Mouse (Mus musculus) ovary, postnatal 36 days (tissue): ENCODE results near the gene Odf3l1.
"Not testable (repeated sequence)": the region's sequence is repeated elsewhere in the genome, so short reads cannot be mapped to it uniquely, and the experiment has no call there.

Experiments
- DNase-seq: peaks from one replicate; pipeline ENCODE4 v3.0.0; 2022; ENCODE audit warnings: low spot score, mixed read lengths

Gene Odf3l1

GRCm38 (mm10) chr9:56864216-56864729 is at the start of gene Odf3l1:
Odf3l1 (minus strand) TSS chr9:56864679.
- peak; percentile 30 for DNase-seq

- DNase-seq, result no peak
Observed at GRCm38 (mm10) chr9:56913991-56914390, 49.5 kb upstream of the Odf3l1 start.

- DNase-seq, result no peak
Observed at GRCm38 (mm10) chr9:56911017-56911416, 46.5 kb upstream of the Odf3l1 start.

- not testable (repeated sequence) for DNase-seq
Observed at GRCm38 (mm10) chr9:56909991-56910390, 45.5 kb upstream of the Odf3l1 start.

DNA sequence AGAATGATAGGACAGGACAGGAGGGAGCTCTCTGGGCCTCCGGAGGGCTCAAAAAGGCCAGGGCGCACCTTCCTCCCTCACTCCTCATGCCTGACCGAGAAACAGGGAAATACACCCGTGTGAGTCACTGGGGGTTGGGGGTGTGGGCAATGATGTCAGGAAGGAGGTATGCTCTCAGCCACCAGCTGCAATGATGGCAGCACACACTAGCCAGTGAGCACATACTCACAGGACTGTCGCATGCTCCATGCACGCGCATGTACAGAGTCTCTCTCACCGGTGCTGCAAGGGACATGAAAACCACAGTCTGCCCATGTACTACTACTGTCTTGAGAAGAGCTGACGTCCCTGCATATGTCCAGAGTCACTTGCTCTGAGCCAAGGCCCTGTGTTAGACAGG is 43.1 kb upstream of the Odf3l1 start:
- DNase-seq, result no peak

GRCm38 (mm10) chr9:56903662-56904061 is 39.2 kb upstream of the Odf3l1 start:
- DNase-seq, result no peak

DNA sequence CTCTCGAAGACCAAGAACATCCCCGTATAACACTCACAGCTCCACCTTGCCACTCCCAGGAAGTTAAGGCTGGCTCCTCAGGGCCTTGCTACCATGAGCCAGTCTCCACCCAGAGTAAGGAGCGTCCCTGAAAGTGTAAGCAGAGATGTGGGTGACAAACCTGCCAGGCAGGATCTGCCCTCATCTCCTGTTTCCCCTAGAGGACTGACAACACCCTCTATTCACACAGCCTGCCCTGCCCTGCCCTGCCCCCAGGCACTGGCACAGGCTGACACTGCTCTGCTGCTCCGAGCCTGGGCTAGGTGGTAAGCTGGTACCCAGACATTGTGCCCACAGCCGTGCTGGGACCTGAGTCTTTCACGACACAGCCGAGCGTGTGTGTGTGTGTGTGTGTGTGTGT is 36.7 kb upstream of the Odf3l1 start:
- no peak for DNase-seq

DNA sequence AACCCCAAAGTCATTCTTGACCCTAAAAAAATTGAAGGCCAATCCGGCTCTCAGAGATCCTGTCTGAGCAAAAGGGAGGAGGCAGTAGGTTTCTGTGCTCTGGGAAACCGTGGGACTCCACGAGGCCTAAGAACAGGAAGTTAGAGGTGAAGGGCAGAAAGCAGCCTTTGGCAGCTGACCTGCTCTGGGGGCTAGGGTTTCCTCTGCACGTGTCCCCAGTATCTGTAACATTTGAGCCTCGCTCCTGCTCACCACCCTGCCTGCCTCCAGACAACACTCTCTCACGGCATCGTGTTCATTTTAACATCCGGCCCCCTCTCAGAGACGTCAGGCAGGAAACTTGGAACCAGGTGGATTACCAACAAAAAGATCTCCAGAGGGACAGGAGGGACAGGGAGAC is 36.1 kb upstream of the Odf3l1 start:
- no peak for DNase-seq

GRCm38 (mm10) chr9:56900060-56900459 is 35.6 kb upstream of the Odf3l1 start:
- DNase-seq, result no peak

DNA sequence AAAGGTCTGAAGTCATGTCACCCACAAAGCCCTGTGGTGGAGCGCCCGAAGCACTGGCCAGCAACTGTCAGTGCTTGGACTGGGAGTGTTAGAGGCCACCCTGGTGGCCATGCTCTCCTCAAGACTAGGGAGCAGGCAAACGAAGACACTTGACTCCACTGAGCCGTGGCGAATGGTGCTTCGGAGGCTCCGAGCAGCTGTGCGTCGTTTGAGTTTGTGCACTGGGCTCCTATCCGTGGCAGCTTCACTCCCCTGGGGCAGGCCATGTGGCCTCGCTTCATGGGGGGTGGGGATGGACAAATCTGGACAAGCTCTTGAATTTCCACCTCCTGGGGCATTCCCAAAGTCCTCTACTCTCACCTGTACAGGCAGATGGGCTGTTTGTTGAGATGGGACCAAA is 34.9 kb upstream of the Odf3l1 start:
- no peak for DNase-seq

GRCm38 (mm10) chr9:56896779-56897178 is 32.3 kb upstream of the Odf3l1 start:
- no peak for DNase-seq

- DNase-seq, result peak; percentile 66
Observed at GRCm38 (mm10) chr9:56894006-56894405, 29.5 kb upstream of the Odf3l1 start.

- DNase-seq, result no peak
Observed at GRCm38 (mm10) chr9:56893313-56893712, 28.8 kb upstream of the Odf3l1 start.

- DNase-seq, result no peak
Observed at GRCm38 (mm10) chr9:56892111-56892510, 27.6 kb upstream of the Odf3l1 start.

DNA sequence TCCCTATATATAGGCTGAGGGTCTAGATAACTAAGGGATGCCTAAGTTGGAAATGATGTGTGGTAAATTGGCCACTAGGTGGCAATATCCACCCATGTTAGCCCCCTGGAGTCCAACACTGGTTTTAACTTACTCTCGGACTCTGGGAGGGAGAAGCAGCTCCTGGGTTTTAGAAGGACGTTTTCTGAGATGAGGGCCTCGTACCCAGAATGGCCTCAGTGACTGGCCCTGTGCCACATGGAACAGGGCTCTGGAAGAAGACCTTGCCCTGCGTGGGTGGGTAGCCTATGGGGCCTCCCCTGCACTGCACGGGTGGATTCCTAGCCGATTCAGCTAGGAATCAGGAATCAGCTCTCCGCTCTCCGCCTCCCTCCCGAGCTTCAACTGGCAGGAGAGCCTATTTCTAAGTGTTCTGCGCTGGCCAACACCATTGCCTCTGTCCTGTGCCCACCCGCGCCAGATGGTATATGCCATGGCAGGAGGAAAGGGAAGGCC is 27.1 kb upstream of the Odf3l1 start:
- peak; percentile 64 for DNase-seq

- DNase-seq, result no peak
Observed at GRCm38 (mm10) chr9:56890522-56891250, 26.2 kb upstream of the Odf3l1 start.

- no peak for DNase-seq
Observed at GRCm38 (mm10) chr9:56889817-56890216, 25.3 kb upstream of the Odf3l1 start.

DNA sequence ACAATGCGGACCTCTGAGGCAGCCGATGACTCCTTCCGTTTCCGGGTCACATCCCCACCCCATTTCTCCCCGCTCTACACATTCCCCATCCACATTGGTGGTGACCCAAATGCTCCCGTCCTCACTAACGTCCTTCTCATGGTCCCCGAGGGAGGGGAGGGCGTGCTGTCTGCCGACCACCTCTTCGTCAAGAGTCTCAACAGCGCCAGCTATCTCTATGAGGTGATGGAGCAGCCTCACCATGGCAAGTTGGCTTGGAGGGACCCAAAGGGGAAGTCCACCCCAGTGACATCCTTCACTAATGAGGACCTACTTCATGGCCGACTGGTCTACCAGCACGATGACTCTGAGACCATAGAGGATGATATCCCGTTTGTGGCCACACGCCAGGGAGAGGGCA is 23.1 kb upstream of the Odf3l1 start:
- DNase-seq, result no peak

DNA sequence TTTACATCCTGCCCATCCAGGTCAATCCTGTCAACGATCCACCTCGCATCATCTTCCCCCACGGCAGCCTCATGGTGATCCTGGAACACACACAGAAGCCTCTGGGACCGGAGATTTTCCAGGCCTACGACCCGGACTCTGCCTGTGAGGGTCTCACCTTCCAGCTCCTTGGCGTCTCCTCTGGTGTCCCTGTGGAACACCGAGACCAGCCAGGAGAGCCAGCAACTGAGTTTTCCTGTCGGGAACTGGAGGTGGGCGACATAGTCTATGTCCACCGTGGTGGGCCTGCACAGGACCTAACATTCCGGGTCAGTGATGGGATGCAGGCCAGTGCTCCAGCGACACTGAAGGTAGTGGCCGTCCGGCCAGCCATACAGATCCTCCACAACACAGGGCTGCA is 22.1 kb upstream of the Odf3l1 start:
- DNase-seq, result no peak

GRCm38 (mm10) chr9:56886113-56886512 is 21.6 kb upstream of the Odf3l1 start:
- DNase-seq, result no peak

DNA sequence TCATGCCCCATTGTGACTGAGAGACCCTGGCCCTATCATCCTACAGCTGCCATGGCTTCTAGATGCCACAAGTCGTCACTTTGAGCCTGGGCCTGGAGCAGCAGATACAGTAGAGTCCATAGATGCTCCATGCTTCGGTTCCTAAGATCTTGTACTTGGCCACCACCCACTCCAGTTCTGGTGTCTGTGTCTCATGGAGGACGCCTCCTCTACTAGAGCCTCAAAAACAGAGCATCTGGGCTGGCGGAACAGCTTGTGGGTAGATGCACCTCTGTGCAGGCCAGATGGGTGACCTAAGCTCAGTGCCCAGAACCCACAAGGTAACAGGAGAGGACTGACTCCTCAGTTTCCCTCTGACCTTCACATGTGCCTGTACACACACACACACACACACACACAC is 19.8 kb upstream of the Odf3l1 start:
- no peak for DNase-seq

GRCm38 (mm10) chr9:56883470-56883869 is 19.0 kb upstream of the Odf3l1 start:
- no peak for DNase-seq

- no peak for DNase-seq
Observed at GRCm38 (mm10) chr9:56882818-56883217, 18.3 kb upstream of the Odf3l1 start.

DNA sequence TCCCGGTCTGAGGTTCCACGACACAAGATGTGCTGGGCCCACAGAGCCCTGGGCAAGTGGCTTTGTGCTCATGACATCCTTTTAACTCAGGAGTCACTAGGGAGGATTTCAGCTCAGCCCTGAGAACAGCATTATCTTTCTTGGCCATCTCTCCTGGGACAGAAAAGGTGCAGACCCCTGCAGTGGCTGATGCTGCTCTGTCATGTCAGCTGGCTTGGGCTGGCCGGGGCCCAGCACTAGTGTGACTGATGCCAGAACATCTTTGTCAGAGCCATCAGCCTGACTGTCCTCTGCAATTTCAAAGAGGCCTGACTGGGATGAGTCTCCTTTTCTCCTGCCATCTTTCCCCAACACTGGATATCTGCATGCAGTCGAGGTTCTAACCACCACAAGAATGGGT is 17.8 kb upstream of the Odf3l1 start:
- DNase-seq, result no peak
